Comparison of ENCODE assay signal across 8 mouse cellular contexts in the genomic region with DNA sequence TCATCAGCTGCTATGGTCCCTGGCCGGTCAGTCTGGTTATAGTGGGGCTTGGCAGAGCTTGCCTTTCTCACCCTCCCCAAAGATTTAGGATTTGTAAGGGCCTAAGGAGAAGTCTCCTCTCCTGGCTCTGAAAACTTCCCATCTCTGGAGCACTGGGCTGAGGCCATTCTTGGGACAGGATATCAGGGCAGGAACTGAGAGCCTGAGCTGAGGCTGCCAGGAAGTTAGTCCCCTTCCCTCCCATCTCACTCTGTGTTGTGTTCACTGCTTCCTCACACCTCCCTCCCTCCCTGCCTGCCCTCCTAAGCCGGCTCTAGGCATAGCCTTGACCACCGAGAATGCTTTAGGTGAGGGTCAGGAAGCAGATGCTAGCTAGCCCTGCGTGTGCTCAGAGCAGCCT. TPM values are rescaled to one million over a fixed set of nuclear protein-coding genes. Genes with fewer than 3 reads are reported as not detected.
DNase-seq lines count a peak whose midpoint lies in the region; ATAC-seq and TF ChIP-seq lines count a peak whose summit lies in the region.

No protein-coding gene starts in this region.

- H3K9ac ChIP-seq in heart, embryonic 12.5 days, result 0 out of 2 replicates have a peak overlapping the region, but pooled peaks have one; percentile 32
- H3K9ac ChIP-seq in limb, embryonic 13.5 days, result 0 out of 2 replicates have a peak overlapping the region, but pooled peaks have one; percentile 4
- H3K9ac ChIP-seq in stomach, postnatal 0 days (ENCODE audit: low read length), result no peak overlapping the region

- DNase-seq in adrenal gland, adult 2 months, result peak; percentile 33
- no peak for DNase-seq in adrenal gland, adult 8-10 months
- no peak for DNase-seq in stomach, postnatal 0 days (ENCODE audit: low spot score)
- DNase-seq in ovary, postnatal 14 days (ENCODE audit: low spot score), result no peak
- DNase-seq in thymus, postnatal 0 days (ENCODE audit: low spot score), result no peak

- ATAC-seq in heart, embryonic 12.5 days (ENCODE audit: insufficient number of reproducible peaks, low FRiP score), result peak; percentile 33; the same call in 1 of the 2 replicates
- ATAC-seq in limb, embryonic 13.5 days (ENCODE audit: low FRiP score, low read depth), result no peak
- ATAC-seq in stomach, postnatal 0 days (ENCODE audit: low FRiP score, low TSS enrichment), result no peak

- no peaks in the 10 kb centered on the region for H3K27me3 ChIP-seq in heart, embryonic 12.5 days (replicated peaks)
- H3K27me3 ChIP-seq in limb, embryonic 13.5 days, result no peaks in the 10 kb centered on the region
- H3K27me3 ChIP-seq in stomach, postnatal 0 days (ENCODE audit: control insufficient read depth, insufficient read depth, low read length), result no peaks in the 10 kb centered on the region

- H3K27ac ChIP-seq in bone marrow macrophage, adult 2 months (ENCODE audit: insufficient read depth, low read depth, low read length), result peak overlapping the region; percentile 3; the same call in 1 of the 2 replicates
- peak overlapping the region; percentile 89 for H3K27ac ChIP-seq in heart, embryonic 12.5 days (ENCODE audit: poor library complexity, severe bottlenecking)
- H3K27ac ChIP-seq in limb, embryonic 13.5 days, result peak overlapping the region; percentile 81
- peak overlapping the region; percentile 76 for H3K27ac ChIP-seq in stomach, postnatal 0 days (replicated peaks)

- H3K4me2 ChIP-seq in heart, embryonic 12.5 days, result peak overlapping the region; percentile 73
- H3K4me2 ChIP-seq in limb, embryonic 13.5 days (replicated peaks), result peak overlapping the region; percentile 82
- H3K4me2 ChIP-seq in stomach, postnatal 0 days (replicated peaks; ENCODE audit: low read depth), result peak overlapping the region; percentile 6; the same call in 1 of the 2 replicates

- peaks cover 32% of the 10 kb centered on the region for H3K36me3 ChIP-seq in heart, embryonic 12.5 days
- H3K36me3 ChIP-seq in limb, embryonic 13.5 days, result peaks cover 34% of the 10 kb centered on the region
- H3K36me3 ChIP-seq in stomach, postnatal 0 days (ENCODE audit: control insufficient read depth, insufficient read depth, low read length), result peaks cover 7% of the 10 kb centered on the region; the same call in 1 of the 2 replicates

- WGBS in heart, embryonic 12.5 days, result 15% methylated on average over 4 of the region's 4 CpGs
- WGBS in limb, embryonic 13.5 days, result 16% methylated on average over 4 of the region's 4 CpGs
- WGBS in stomach, postnatal 0 days, result 20% methylated on average over 4 of the region's 4 CpGs

- H3K4me1 ChIP-seq in bone marrow macrophage, adult 2 months (ENCODE audit: control insufficient read depth, insufficient read depth, low read length), result peaks cover 33% of the 10 kb centered on the region
- H3K4me1 ChIP-seq in heart, embryonic 12.5 days (replicated peaks), result peaks cover 67% of the 10 kb centered on the region
- H3K4me1 ChIP-seq in limb, embryonic 13.5 days, result peaks cover 71% of the 10 kb centered on the region
- peaks cover 24% of the 10 kb centered on the region for H3K4me1 ChIP-seq in stomach, postnatal 0 days (replicated peaks; ENCODE audit: control insufficient read depth, insufficient read depth)

- TF ChIP-seq POLR2A in bone marrow macrophage, adult 2 months (IDR thresholded peaks at IDR 0.05; ENCODE audit: borderline replicate concordance, low read depth, low read length), result no peak

- H3K4me3 ChIP-seq in bone marrow macrophage, adult 2 months (ENCODE audit: insufficient read depth, low read length), result no peak overlapping the region
- no peak overlapping the region for H3K4me3 ChIP-seq in heart, embryonic 12.5 days
- peak overlapping the region; percentile 10; the same call in 1 of the 2 replicates for H3K4me3 ChIP-seq in limb, embryonic 13.5 days
- H3K4me3 ChIP-seq in stomach, postnatal 0 days (ENCODE audit: low read depth, low read length), result no peak overlapping the region

- TF ChIP-seq EP300 in stomach, postnatal 0 days (optimal IDR thresholded peaks at IDR 0.05), result no peak

- no peak for TF ChIP-seq CTCF in bone marrow macrophage, adult 2 months (IDR thresholded peaks at IDR 0.05; ENCODE audit: low read depth, low read length)
- no peak for TF ChIP-seq CTCF in stomach, postnatal 0 days (IDR thresholded peaks at IDR 0.05; ENCODE audit: low read depth)

- no peaks in the 10 kb centered on the region for H3K9me3 ChIP-seq in heart, embryonic 12.5 days (replicated peaks)
- no peaks in the 10 kb centered on the region for H3K9me3 ChIP-seq in limb, embryonic 13.5 days
- no peaks in the 10 kb centered on the region for H3K9me3 ChIP-seq in stomach, postnatal 0 days (ENCODE audit: control insufficient read depth, low read length)

RNA-seq across cellular contexts. Expression of gene Pea15a, which starts 3.0 kb away (rescaled TPM):
- total RNA-seq in adrenal gland, adult 2 months (2021), result 10 to 100 TPM; 68.0 to 71.3 TPM
- polyA plus RNA-seq in adrenal gland, adult 2 months (2012; rRNA removed), result 22.1 and 24.5 TPM in 2 replicates
- 10 to 100 TPM; 48.4 to 89.7 (median 63.1) TPM for total RNA-seq in adrenal gland, adult 8-10 months (2022)
- 249 and 256 TPM in 2 replicates for polyA plus RNA-seq in bone marrow macrophage, adult 2 months (2012; ENCODE audit: insufficient read depth, insufficient read length, missing spikeins)
- 156 and 164 TPM in 2 replicates for polyA plus RNA-seq in heart, embryonic 12.5 days (2016; fragmentation: Nextera tagmentation; extraction: Ambion mirVana)
- polyA plus RNA-seq in limb, embryonic 13.5 days (2015; fragmentation: Nextera tagmentation; extraction: Ambion mirVana), result 108 and 113 TPM in 2 replicates
- 79.4 and 81.6 TPM in 2 replicates for polyA plus RNA-seq in stomach, postnatal 0 days (2015; fragmentation: Nextera tagmentation; extraction: Ambion mirVana)
- polyA plus RNA-seq in thymus, postnatal 0 days (2015; fragmentation: Nextera tagmentation; extraction: Ambion mirVana), result 31.1 and 32.8 TPM in 2 replicates

RNA-seq across cellular contexts. Expression of gene Casq1, which starts 16.1 kb away (rescaled TPM):
- under 1 TPM; 0.31 to 0.46 TPM for total RNA-seq in adrenal gland, adult 2 months (2021)
- polyA plus RNA-seq in adrenal gland, adult 2 months (2012; rRNA removed), result 0.13 and 0.24 TPM in 2 replicates
- total RNA-seq in adrenal gland, adult 8-10 months (2022), result under 1 TPM in 3 of 4 experiments, not detected in 1; 0.21 to 0.30 (median 0.29) TPM
- not detected in 2 replicates for polyA plus RNA-seq in bone marrow macrophage, adult 2 months (2012; ENCODE audit: insufficient read depth, insufficient read length, missing spikeins)
- 182 and 185 TPM in 2 replicates for polyA plus RNA-seq in heart, embryonic 12.5 days (2016; fragmentation: Nextera tagmentation; extraction: Ambion mirVana)
- polyA plus RNA-seq in limb, embryonic 13.5 days (2015; fragmentation: Nextera tagmentation; extraction: Ambion mirVana), result 6.5 and 8.1 TPM in 2 replicates
- polyA plus RNA-seq in stomach, postnatal 0 days (2015; fragmentation: Nextera tagmentation; extraction: Ambion mirVana), result 9.8 and 9.9 TPM in 2 replicates
- 1.4 and 2.0 TPM in 2 replicates for polyA plus RNA-seq in thymus, postnatal 0 days (2015; fragmentation: Nextera tagmentation; extraction: Ambion mirVana)

RNA-seq across cellular contexts. Expression of gene Atp1a4, which starts 54.6 kb away (rescaled TPM):
- total RNA-seq in adrenal gland, adult 2 months (2021), result 1 to 10 TPM in 1 of 2 experiments, under 1 TPM in 1; 0.62 to 3.6 TPM
- polyA plus RNA-seq in adrenal gland, adult 2 months (2012; rRNA removed), result 0.90 and 0.91 TPM in 2 replicates
- 1 to 10 TPM in 2 of 4 experiments, under 1 TPM in 2; 0.12 to 1.1 (median 0.76) TPM for total RNA-seq in adrenal gland, adult 8-10 months (2022)
- not detected in 2 replicates for polyA plus RNA-seq in bone marrow macrophage, adult 2 months (2012; ENCODE audit: insufficient read depth, insufficient read length, missing spikeins)
- 0.17 and 0.19 TPM in 2 replicates for polyA plus RNA-seq in heart, embryonic 12.5 days (2016; fragmentation: Nextera tagmentation; extraction: Ambion mirVana)
- not detected in 2 replicates for polyA plus RNA-seq in limb, embryonic 13.5 days (2015; fragmentation: Nextera tagmentation; extraction: Ambion mirVana)
- polyA plus RNA-seq in stomach, postnatal 0 days (2015; fragmentation: Nextera tagmentation; extraction: Ambion mirVana), result not detected in 2 replicates
- polyA plus RNA-seq in thymus, postnatal 0 days (2015; fragmentation: Nextera tagmentation; extraction: Ambion mirVana), result not detected in 2 replicates

RNA-seq across cellular contexts. Expression of gene Dcaf8, which starts 55.7 kb away (rescaled TPM):
- total RNA-seq in adrenal gland, adult 2 months (2021), result 100 to 1,000 TPM; 110 to 120 TPM
- polyA plus RNA-seq in adrenal gland, adult 2 months (2012; rRNA removed), result 61.1 and 64.8 TPM in 2 replicates
- 100 to 1,000 TPM; 141 to 189 (median 156) TPM for total RNA-seq in adrenal gland, adult 8-10 months (2022)
- polyA plus RNA-seq in bone marrow macrophage, adult 2 months (2012; ENCODE audit: insufficient read depth, insufficient read length, missing spikeins), result 73.2 and 78.3 TPM in 2 replicates
- 123 and 125 TPM in 2 replicates for polyA plus RNA-seq in heart, embryonic 12.5 days (2016; fragmentation: Nextera tagmentation; extraction: Ambion mirVana)
- polyA plus RNA-seq in limb, embryonic 13.5 days (2015; fragmentation: Nextera tagmentation; extraction: Ambion mirVana), result 173 and 176 TPM in 2 replicates
- 57.0 and 59.8 TPM in 2 replicates for polyA plus RNA-seq in stomach, postnatal 0 days (2015; fragmentation: Nextera tagmentation; extraction: Ambion mirVana)
- 93.2 and 103 TPM in 2 replicates for polyA plus RNA-seq in thymus, postnatal 0 days (2015; fragmentation: Nextera tagmentation; extraction: Ambion mirVana)

RNA-seq across cellular contexts. Expression of gene Igsf8, which starts 57.9 kb away (rescaled TPM):
- 10 to 100 TPM; 32.2 to 38.3 TPM for total RNA-seq in adrenal gland, adult 2 months (2021)
- 109 and 126 TPM in 2 replicates for polyA plus RNA-seq in adrenal gland, adult 2 months (2012; rRNA removed)
- 10 to 100 TPM; 32.7 to 37.0 (median 35.8) TPM for total RNA-seq in adrenal gland, adult 8-10 months (2022)
- 90.3 and 110 TPM in 2 replicates for polyA plus RNA-seq in bone marrow macrophage, adult 2 months (2012; ENCODE audit: insufficient read depth, insufficient read length, missing spikeins)
- 24.0 and 26.1 TPM in 2 replicates for polyA plus RNA-seq in heart, embryonic 12.5 days (2016; fragmentation: Nextera tagmentation; extraction: Ambion mirVana)
- 42.2 and 46.7 TPM in 2 replicates for polyA plus RNA-seq in limb, embryonic 13.5 days (2015; fragmentation: Nextera tagmentation; extraction: Ambion mirVana)
- 19.1 and 19.5 TPM in 2 replicates for polyA plus RNA-seq in stomach, postnatal 0 days (2015; fragmentation: Nextera tagmentation; extraction: Ambion mirVana)
- polyA plus RNA-seq in thymus, postnatal 0 days (2015; fragmentation: Nextera tagmentation; extraction: Ambion mirVana), result 24.2 and 28.4 TPM in 2 replicates

Comparison
In these comparisons a context has a peak if more than half of its experiments do, and no peak if none do; other contexts are left out.
1. H3K27ac ChIP-seq: peak in every context shown above with its lines; median percentile 89 in heart, embryonic 12.5 days; 81 in limb, embryonic 13.5 days; 76 in stomach, postnatal 0 days; 3 in bone marrow macrophage, adult 2 months.
2. H3K4me2 ChIP-seq: peak in every context shown above with its lines; median percentile 82 in limb, embryonic 13.5 days; 73 in heart, embryonic 12.5 days; 6 in stomach, postnatal 0 days.
3. RNA of gene Casq1, which starts 16.1 kb away (polyA plus RNA-seq): 182 to 185 TPM in heart, embryonic 12.5 days; 9.8 to 9.9 TPM in stomach, postnatal 0 days, 6.5 to 8.1 TPM in limb, embryonic 13.5 days, 1.4 to 2.0 TPM in thymus, postnatal 0 days, 0.13 to 0.24 TPM in adrenal gland, adult 2 months and not detected in bone marrow macrophage, adult 2 months; every median in the first group is over 10 times any median in the second.